Mouse (Mus musculus) thymus, adult 2 months (tissue): Measurements from ENCODE around the gene Snw1.

Experiments used
- CTCF ChIP-seq: fragments of 200-500 bp; IDR thresholded peaks from 2 replicates; pipeline ENCODE4 v1.5.1; 2012; ENCODE audit warnings: mild to moderate bottlenecking, control low read depth, low read length, moderate library complexity, borderline replicate concordance; ENCODE audit not compliant: control insufficient read depth, poor library complexity, insufficient read depth; ENCODE audit errors: extremely low read depth
- POLR2A ChIP-seq: fragments of 200-500 bp; IDR thresholded peaks from 2 replicates; pipeline ENCODE4 v1.6.1; 2012; ENCODE audit warnings: mild to moderate bottlenecking, low read length, control low read depth, moderate library complexity; ENCODE audit not compliant: control insufficient read depth, poor library complexity, insufficient read depth; ENCODE audit errors: extremely low read depth

DNA sequence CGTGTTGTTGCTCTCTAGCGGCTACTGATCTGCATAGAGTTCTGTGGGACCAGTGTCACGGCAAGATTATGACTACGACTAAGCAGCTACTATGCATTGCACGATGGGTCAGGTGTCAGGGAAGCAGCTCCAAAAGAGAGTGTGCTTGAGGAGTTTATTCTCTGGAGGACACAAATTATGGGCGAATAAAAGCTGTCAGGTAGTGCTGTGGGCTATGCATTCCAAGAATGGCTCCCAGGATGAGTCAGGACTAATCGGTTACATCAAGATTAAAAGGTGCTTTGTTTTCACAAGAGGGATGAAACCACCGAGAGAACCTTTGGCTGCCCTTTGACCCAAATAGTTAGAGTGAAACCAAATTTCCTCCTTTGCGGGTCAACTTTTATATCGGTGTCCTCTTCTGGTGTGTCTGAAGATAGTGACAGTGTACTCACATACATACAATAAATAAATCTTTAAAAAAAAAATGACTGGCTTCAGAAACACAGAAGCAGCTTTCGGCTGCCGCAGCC is 52.0 kb downstream of the Snw1 start:
- TF ChIP-seq POLR2A: no peak
- TF ChIP-seq CTCF: no peak
